In the genomic region with DNA sequence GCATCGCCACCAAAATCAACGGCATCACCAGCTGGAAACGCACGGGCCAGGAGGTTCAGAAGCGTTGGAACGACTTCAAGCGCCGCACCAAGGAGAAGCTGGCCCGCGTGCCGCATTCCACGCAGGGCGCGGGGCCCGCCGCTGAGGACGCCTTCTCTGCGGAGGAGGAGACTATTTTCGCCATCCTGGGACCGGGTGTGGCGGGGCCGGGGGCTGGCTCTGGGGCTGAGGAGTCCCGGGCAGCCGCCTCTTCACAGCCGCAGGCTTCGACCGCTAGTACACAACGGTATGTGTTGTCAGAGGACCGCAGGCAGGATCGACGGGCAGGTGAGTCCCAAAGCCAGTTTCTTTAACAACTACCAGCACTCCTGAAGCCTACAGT, we compare ENCODE assay signal across 9 mouse cellular contexts. TPM values are rescaled to one million over a fixed set of nuclear protein-coding genes. Genes with fewer than 3 reads are reported as not detected.
A peak's percentile ranks its signal among the peaks of the same experiment; 100 is the strongest.
DNase-seq lines count a peak whose midpoint lies in the region; ATAC-seq and TF ChIP-seq lines count a peak whose summit lies in the region.
"Had no signal": no experiment of that assay in that cellular context is flagged by ENCODE, and none has a peak within 500 bp of the region (broad histone marks: within the 10 kb centered on the region; RNA-seq: fewer than 3 reads in every experiment).

No protein-coding gene starts in this region.

- peaks cover 3% of the 10 kb centered on the region for H3K4me1 ChIP-seq in liver, adult 2 months (ENCODE audit: control insufficient read depth, insufficient read depth, low read length)
- peaks cover 28% of the 10 kb centered on the region for H3K4me1 ChIP-seq in forebrain, embryonic 12.5 days
- peaks cover 23% of the 10 kb centered on the region for H3K4me1 ChIP-seq in hindbrain, embryonic 16.5 days (ENCODE audit: control insufficient read depth, insufficient read depth, low read depth, low read length)

- TF ChIP-seq CTCF in liver, adult 2 months (IDR thresholded peaks at IDR 0.05; ENCODE audit: low read depth, low read length) = no peak

- TF ChIP-seq POLR2A in liver, adult 2 months (IDR thresholded peaks at IDR 0.05; ENCODE audit: extremely low read depth, insufficient read depth, low read length) = no peak

- no peak for ATAC-seq in forebrain, embryonic 12.5 days (ENCODE audit: low FRiP score)
- ATAC-seq in hindbrain, embryonic 16.5 days = no peak

- no peaks in the 10 kb centered on the region for H3K27me3 ChIP-seq in liver, adult 2 months (ENCODE audit: control insufficient read depth, insufficient read depth, low read length)
- H3K27me3 ChIP-seq in forebrain, embryonic 12.5 days = peaks cover 26% of the 10 kb centered on the region
- H3K27me3 ChIP-seq in hindbrain, embryonic 16.5 days (replicated peaks; ENCODE audit: control insufficient read depth, insufficient read depth, low read length) = no peaks in the 10 kb centered on the region

- no peaks in the 10 kb centered on the region for H3K36me3 ChIP-seq in liver, adult 2 months (ENCODE audit: control insufficient read depth, insufficient read depth, low read length)
- peaks cover 4% of the 10 kb centered on the region; the same call in 1 of the 2 replicates for H3K36me3 ChIP-seq in forebrain, embryonic 12.5 days (replicated peaks)
- H3K36me3 ChIP-seq in hindbrain, embryonic 16.5 days (ENCODE audit: control insufficient read depth, insufficient read depth, low read length) = peaks cover 4% of the 10 kb centered on the region; the same call in 1 of the 2 replicates

- no peak for DNase-seq in liver, adult 2 months (ENCODE audit: extremely low read depth, low read depth, low spot score)
- no peak for DNase-seq in liver
- peak; percentile 52 for DNase-seq in adrenal gland, postnatal 14 days
- DNase-seq in lung, postnatal 4 days = peak; percentile 33 to 46
- no peak for DNase-seq in embryo, embryonic 11 days
- no peak for DNase-seq in layer of hippocampus, adult 8-10 months (ENCODE audit: low spot score in 2 of 2)

- H3K9me3 ChIP-seq in forebrain, embryonic 12.5 days = no peaks in the 10 kb centered on the region
- H3K9me3 ChIP-seq in hindbrain, embryonic 16.5 days (ENCODE audit: control insufficient read depth, low read length) = no peaks in the 10 kb centered on the region

- H3K9ac ChIP-seq in liver, adult 2 months (ENCODE audit: low read depth, low read length) = peak overlapping the region; percentile 44
- H3K9ac ChIP-seq in forebrain, embryonic 12.5 days = peak overlapping the region; percentile 72
- peak overlapping the region; percentile 82 for H3K9ac ChIP-seq in hindbrain, embryonic 16.5 days (ENCODE audit: low read depth, low read length)

- no peak overlapping the region for H3K27ac ChIP-seq in liver, adult 2 months (replicated peaks; ENCODE audit: insufficient read depth, low read depth, low read length)
- H3K27ac ChIP-seq in forebrain, embryonic 12.5 days = no peak overlapping the region
- H3K27ac ChIP-seq in hindbrain, embryonic 16.5 days (ENCODE audit: low read depth, low read length) = peak overlapping the region; percentile 77; the same call in 1 of the 2 replicates
- H3K27ac ChIP-seq: macrophage had no signal

- WGBS in liver, adult 2 months = 4% methylated on average over 31 of the region's 31 CpGs
- WGBS in forebrain, embryonic 12.5 days = 4% methylated on average over 31 of the region's 31 CpGs
- under 1% methylated on average over 31 of the region's 31 CpGs for WGBS in hindbrain, embryonic 16.5 days

- peak overlapping the region; percentile 79 for H3K4me2 ChIP-seq in forebrain, embryonic 12.5 days
- peak overlapping the region; percentile 69 for H3K4me2 ChIP-seq in hindbrain, embryonic 16.5 days (ENCODE audit: low read length)

- H3K4me3 ChIP-seq in liver, adult 2 months (ENCODE audit: insufficient read depth, low read depth, low read length) = peak overlapping the region; percentile 43
- H3K4me3 ChIP-seq in forebrain, embryonic 12.5 days (replicated peaks) = peak overlapping the region; percentile 55
- H3K4me3 ChIP-seq in hindbrain, embryonic 16.5 days (ENCODE audit: low read length) = peak overlapping the region; percentile 69

- H3K79me2 ChIP-seq in liver, adult 2 months (ENCODE audit: control insufficient read depth, insufficient read depth, low read length) = no peaks in the 10 kb centered on the region

RNA-seq across cellular contexts. Expression of gene Mypop, which starts 1.2 kb away (rescaled TPM):
- total RNA-seq in liver, adult 2 months (2014; rRNA removed) = 0.54 and 0.65 TPM in 2 replicates
- polyA plus RNA-seq in liver, adult 2 months (2012; rRNA removed) = 2.7 and 3.1 TPM in 2 replicates
- 7.1 and 8.2 TPM in 2 replicates for total RNA-seq in adrenal gland, postnatal 14 days (2021)
- polyA plus RNA-seq in forebrain, embryonic 12.5 days (2016; fragmentation: Nextera tagmentation; extraction: Ambion mirVana) = 3.3 and 4.6 TPM in 2 replicates
- 5.8 and 6.3 TPM in 2 replicates for polyA plus RNA-seq in hindbrain, embryonic 16.5 days (2015; fragmentation: Nextera tagmentation; extraction: Ambion mirVana)
- 10 to 100 TPM; 42.4 to 49.6 (median 45.8) TPM for total RNA-seq in layer of hippocampus, adult 8-10 months (2022)

RNA-seq across cellular contexts. Expression of gene Nanos2, which starts 5.1 kb away (rescaled TPM):
- total RNA-seq in liver, adult 2 months (2014; rRNA removed) = not detected in 2 replicates
- polyA plus RNA-seq in liver, adult 2 months (2012; rRNA removed) = not detected in 2 replicates
- total RNA-seq in adrenal gland, postnatal 14 days (2021) = not detected in 2 replicates
- polyA plus RNA-seq in forebrain, embryonic 12.5 days (2016; fragmentation: Nextera tagmentation; extraction: Ambion mirVana) = 0.24 and 0.28 TPM in 2 replicates
- 0.65 and 0.85 TPM in 2 replicates for polyA plus RNA-seq in hindbrain, embryonic 16.5 days (2015; fragmentation: Nextera tagmentation; extraction: Ambion mirVana)
- 1 to 10 TPM in 1 of 4 experiments, under 1 TPM in 2, not detected in 1; 0.60 to 1.5 (median 0.91) TPM for total RNA-seq in layer of hippocampus, adult 8-10 months (2022)
- polyA plus RNA-seq: macrophage had no signal

RNA-seq across cellular contexts. Expression of gene Irf2bp1, which starts 11.6 kb away (rescaled TPM):
- total RNA-seq in liver, adult 2 months (2014; rRNA removed) = 4.5 and 7.3 TPM in 2 replicates
- 13.2 and 14.6 TPM in 2 replicates for polyA plus RNA-seq in liver, adult 2 months (2012; rRNA removed)
- 35.9 and 38.6 TPM in 2 replicates for total RNA-seq in adrenal gland, postnatal 14 days (2021)
- 36.2 and 39.8 TPM in 2 replicates for polyA plus RNA-seq in forebrain, embryonic 12.5 days (2016; fragmentation: Nextera tagmentation; extraction: Ambion mirVana)
- 26.8 and 27.3 TPM in 2 replicates for polyA plus RNA-seq in hindbrain, embryonic 16.5 days (2015; fragmentation: Nextera tagmentation; extraction: Ambion mirVana)
- total RNA-seq in layer of hippocampus, adult 8-10 months (2022) = 10 to 100 TPM; 47.6 to 49.2 (median 47.9) TPM

RNA-seq across cellular contexts. Expression of gene Foxa3, which starts 31.1 kb away (rescaled TPM):
- total RNA-seq in liver, adult 2 months (2014; rRNA removed) = 31.2 and 60.1 TPM in 2 replicates
- polyA plus RNA-seq in liver, adult 2 months (2012; rRNA removed) = 47.4 and 54.1 TPM in 2 replicates
- total RNA-seq in adrenal gland, postnatal 14 days (2021) = 0.34 and 6.8 TPM in 2 replicates
- 0.09 TPM in 1 of 2 replicates, not detected in the other for polyA plus RNA-seq in forebrain, embryonic 12.5 days (2016; fragmentation: Nextera tagmentation; extraction: Ambion mirVana)
- not detected in 2 replicates for polyA plus RNA-seq in hindbrain, embryonic 16.5 days (2015; fragmentation: Nextera tagmentation; extraction: Ambion mirVana)
- not detected for total RNA-seq in layer of hippocampus, adult 8-10 months (2022)
- polyA plus RNA-seq: macrophage had no signal

RNA-seq across cellular contexts. Expression of gene Sympk, which starts 31.9 kb away (rescaled TPM):
- 21.5 and 29.5 TPM in 2 replicates for total RNA-seq in liver, adult 2 months (2014; rRNA removed)
- polyA plus RNA-seq in liver, adult 2 months (2012; rRNA removed) = 37.3 and 46.9 TPM in 2 replicates
- 83.7 and 84.3 TPM in 2 replicates for total RNA-seq in adrenal gland, postnatal 14 days (2021)
- 50.6 and 53.2 TPM in 2 replicates for polyA plus RNA-seq in forebrain, embryonic 12.5 days (2016; fragmentation: Nextera tagmentation; extraction: Ambion mirVana)
- 24.1 and 27.5 TPM in 2 replicates for polyA plus RNA-seq in hindbrain, embryonic 16.5 days (2015; fragmentation: Nextera tagmentation; extraction: Ambion mirVana)
- total RNA-seq in layer of hippocampus, adult 8-10 months (2022) = 100 to 1,000 TPM; 100 to 113 (median 109) TPM

Comparison
In these comparisons a context has a peak if more than half of its experiments do, and no peak if none do; other contexts are left out.
1. DNase-seq: peak in adrenal gland, postnatal 14 days (single experiment) and lung, postnatal 4 days (2 of 2); none in liver, adult 2 months (single experiment), liver (single experiment), embryo, embryonic 11 days (single experiment) and layer of hippocampus, adult 8-10 months (0 of 2).
2. Peak in every context shown above with its lines, with median percentiles within 50 percentile points of each other: H3K4me3 ChIP-seq and H3K9ac ChIP-seq.